Mouse (Mus musculus) adrenal gland, adult 8-10 months (tissue): ENCODE data around the gene Angptl3. TPM values are rescaled to one million over a fixed set of nuclear protein-coding genes. Genes with fewer than 3 reads are reported as not detected.

ENCODE experiments used
- DNase-seq: peaks from one replicate; pipeline ENCODE4 v3.0.0; 2022
- total RNA-seq, 4 experiments: library from RNA; stranded (reverse); gene quantifications; 2 replicates each; pipeline ENCODE4 v1.2.4; 2022

Gene Angptl3
- 1 to 10 TPM in 1 of 4 experiments, under 1 TPM in 2, not detected in 1; 0.25 to 1.2 (median 0.31) TPM for total RNA-seq

- DNase-seq, result no peak
Measured at GRCm38 (mm10) chr4:99030686-99031085, at the start of gene Angptl3. Angptl3 (plus strand) TSS chr4:99030954.

- no peak for DNase-seq
Measured at GRCm38 (mm10) chr4:98984701-98985100, 46.1 kb upstream of the Angptl3 start.

- no peak for DNase-seq
Measured at GRCm38 (mm10) chr4:98993491-98993890, 37.3 kb upstream of the Angptl3 start.

- no peak for DNase-seq
Measured at GRCm38 (mm10) chr4:99005574-99005973, 25.2 kb upstream of the Angptl3 start.

GRCm38 (mm10) chr4:99006319-99006718 is 24.4 kb upstream of the Angptl3 start:
- no peak for DNase-seq

GRCm38 (mm10) chr4:99011039-99011438 is 19.7 kb upstream of the Angptl3 start:
- no peak for DNase-seq

GRCm38 (mm10) chr4:99022221-99022620 is 8.5 kb upstream of the Angptl3 start:
- no peak for DNase-seq

GRCm38 (mm10) chr4:99028377-99028776 is 2.4 kb upstream of the Angptl3 start:
- DNase-seq, result no peak

- no peak for DNase-seq
Measured at GRCm38 (mm10) chr4:99032921-99033320, 2.2 kb downstream of the Angptl3 start.

- no peak for DNase-seq
Measured at GRCm38 (mm10) chr4:99044854-99045253, 14.1 kb downstream of the Angptl3 start.

- no peak for DNase-seq
Measured at GRCm38 (mm10) chr4:99046471-99046870, 15.7 kb downstream of the Angptl3 start.

- DNase-seq, result no peak
Measured at GRCm38 (mm10) chr4:99048581-99048980, 17.8 kb downstream of the Angptl3 start.

- no peak for DNase-seq
Measured at GRCm38 (mm10) chr4:99064524-99064923, 33.8 kb downstream of the Angptl3 start.

GRCm38 (mm10) chr4:99068806-99069205 is 38.1 kb downstream of the Angptl3 start:
- no peak for DNase-seq

- DNase-seq, result no peak
Measured at GRCm38 (mm10) chr4:99078005-99078404, 47.3 kb downstream of the Angptl3 start.

GRCm38 (mm10) chr4:99081169-99081568 is 50.4 kb downstream of the Angptl3 start:
- no peak for DNase-seq

GRCm38 (mm10) chr4:99083862-99084261 is 53.1 kb downstream of the Angptl3 start:
- DNase-seq, result no peak

- DNase-seq, result no peak
Measured at GRCm38 (mm10) chr4:99087760-99088485, 57.2 kb downstream of the Angptl3 start.

- no peak for DNase-seq
Measured at GRCm38 (mm10) chr4:99091151-99091701, 60.5 kb downstream of the Angptl3 start.

GRCm38 (mm10) chr4:99091777-99092176 is 61.0 kb downstream of the Angptl3 start:
- DNase-seq, result no peak
